Mouse (Mus musculus) layer of hippocampus, postnatal 36 days (tissue): ENCODE measurements around the gene Hgd. TPM values are rescaled to one million over a fixed set of nuclear protein-coding genes. Genes with fewer than 3 reads are reported as not detected.

Experiments
- DNase-seq, 2 experiments: peaks; one replicate each; pipeline ENCODE4 v3.0.0; 2022
- total RNA-seq, 2 experiments: library from RNA; stranded (reverse); gene quantifications; 2 replicates each; pipeline ENCODE4 v1.2.3; 2021

Gene Hgd
- total RNA-seq, 2 experiments from 2014 or later, result not detected

- DNase-seq, result peak; percentile 63 to 70
Measured at GRCm38 (mm10) chr16:37676024-37676676, 96.2 kb downstream of the Hgd start.

GRCm38 (mm10) chr16:37676677-37677072 lies 96.7 kb downstream of the Hgd start:
- no peak for DNase-seq

- no peak for DNase-seq
Measured at GRCm38 (mm10) chr16:37677586-37677985, 97.6 kb downstream of the Hgd start.

GRCm38 (mm10) chr16:37680216-37680615 lies 100.3 kb downstream of the Hgd start:
- DNase-seq, result no peak

- DNase-seq, result no peak
Measured at GRCm38 (mm10) chr16:37680831-37681230, 100.9 kb downstream of the Hgd start.

Other genes starting within 250 kb of the Hgd start
- 100 to 1,000 TPM; 131 to 133 TPM for gene Stxbp5l, start 195.2 kb upstream of the Hgd start, total RNA-seq
- 10 to 100 TPM; 17.4 to 17.5 TPM for gene Gtf2e1, start 40.4 kb upstream of the Hgd start, total RNA-seq
- gene Rabl3, start 40.3 kb upstream of the Hgd start, total RNA-seq, result 1 to 10 TPM; 8.2 to 8.7 TPM
- 10 to 100 TPM; 80.4 to 84.0 TPM for gene Ndufb4, start 74.3 kb downstream of the Hgd start, total RNA-seq
- gene Fstl1, start 196.7 kb downstream of the Hgd start, total RNA-seq, result 10 to 100 TPM; 32.5 to 34.3 TPM